ENCODE assay signal across 26 mouse cellular contexts in genomic region chr4:150775281-150775680, GRCm38 (mm10).
DNase-seq lines count a peak whose midpoint lies in the region; ATAC-seq lines count a peak whose summit lies in the region.
"Had no signal": no experiment of that assay in that cellular context is flagged by ENCODE, and none has a peak within 500 bp of the region (broad histone marks: within the 10 kb centered on the region; RNA-seq: fewer than 3 reads in every experiment).

No protein-coding gene starts in this region.

- H3K4me3 ChIP-seq in heart, embryonic 12.5 days: no peak overlapping the region
- no peak overlapping the region for H3K4me3 ChIP-seq in kidney, embryonic 15.5 days (replicated peaks)
- no peak overlapping the region for H3K4me3 ChIP-seq in embryonic facial prominence, embryonic 14.5 days (ENCODE audit: low read depth, low read length)
- no peak overlapping the region for H3K4me3 ChIP-seq in limb, embryonic 15.5 days
- H3K4me3 ChIP-seq: erythroblast, embryonic 14.5 days; hindbrain, embryonic 10.5 days; left cerebral cortex, adult 2 months; midbrain, embryonic 13.5 days had no signal

- H3K36me3 ChIP-seq in heart, embryonic 12.5 days: no peaks in the 10 kb centered on the region
- no peaks in the 10 kb centered on the region for H3K36me3 ChIP-seq in kidney, embryonic 15.5 days
- H3K36me3 ChIP-seq in embryonic facial prominence, embryonic 14.5 days (ENCODE audit: control insufficient read depth, insufficient read depth, low read length): no peaks in the 10 kb centered on the region
- no peaks in the 10 kb centered on the region for H3K36me3 ChIP-seq in limb, embryonic 15.5 days
- H3K36me3 ChIP-seq: hindbrain, embryonic 10.5 days; midbrain, embryonic 13.5 days had no signal

- peak; percentile 93 for DNase-seq in heart, adult 11 months
- DNase-seq in kidney, postnatal 10 days: no peak
- no peak for DNase-seq in embryonic facial prominence, embryonic 14.5 days (ENCODE audit: low spot score)
- DNase-seq in cerebellum, adult 11 months: no peak
- DNase-seq: adrenal gland, postnatal 10 days; cerebellum, adult 18-20 months; cerebellum, postnatal 10 days; heart, postnatal 10 days; kidney, adult 8-10 months; liver; lung, adult 2 months; lung, postnatal 10 days; right cerebral cortex, postnatal 14 days had no signal

- ATAC-seq in heart, embryonic 12.5 days (ENCODE audit: insufficient number of reproducible peaks, low FRiP score): no peak
- no peak for ATAC-seq in kidney, embryonic 15.5 days (replicated peaks; ENCODE audit: low FRiP score)
- ATAC-seq in embryonic facial prominence, embryonic 14.5 days (ENCODE audit: low read depth): no peak
- no peak for ATAC-seq in limb, embryonic 15.5 days (ENCODE audit: insufficient number of reproducible peaks, low FRiP score, low TSS enrichment, low read depth)
- ATAC-seq: forebrain, embryonic 16.5 days; hindbrain, embryonic 16.5 days; midbrain, embryonic 13.5 days; Patski had no signal

- 88% methylated on average over 8 of the region's 8 CpGs for WGBS in heart, embryonic 12.5 days
- 88% methylated on average over 8 of the region's 8 CpGs for WGBS in kidney, embryonic 15.5 days
- 87% methylated on average over 8 of the region's 8 CpGs for WGBS in embryonic facial prominence, embryonic 14.5 days
- 65% methylated on average over 8 of the region's 8 CpGs for WGBS in limb, embryonic 15.5 days

- peaks cover 15% of the 10 kb centered on the region for H3K4me1 ChIP-seq in heart, embryonic 12.5 days (replicated peaks)
- peaks cover 36% of the 10 kb centered on the region for H3K4me1 ChIP-seq in kidney, embryonic 15.5 days
- peaks cover 25% of the 10 kb centered on the region for H3K4me1 ChIP-seq in embryonic facial prominence, embryonic 14.5 days (ENCODE audit: control insufficient read depth, insufficient read depth, low read length)
- H3K4me1 ChIP-seq in limb, embryonic 15.5 days: peaks cover 34% of the 10 kb centered on the region
- H3K4me1 ChIP-seq: midbrain, embryonic 13.5 days had no signal

- H3K4me2 ChIP-seq in heart, embryonic 12.5 days: no peak overlapping the region
- no peak overlapping the region for H3K4me2 ChIP-seq in kidney, embryonic 15.5 days
- no peak overlapping the region for H3K4me2 ChIP-seq in embryonic facial prominence, embryonic 14.5 days (ENCODE audit: low read depth, low read length)
- no peak overlapping the region; the same call in 1 of the 2 replicates for H3K4me2 ChIP-seq in limb, embryonic 15.5 days
- H3K4me2 ChIP-seq: heart, embryonic 11.5 days; midbrain, embryonic 13.5 days had no signal

- no peak overlapping the region for H3K9ac ChIP-seq in heart, embryonic 12.5 days
- H3K9ac ChIP-seq in kidney, embryonic 15.5 days: no peak overlapping the region
- H3K9ac ChIP-seq in embryonic facial prominence, embryonic 14.5 days (ENCODE audit: low read depth, low read length): no peak overlapping the region
- no peak overlapping the region for H3K9ac ChIP-seq in limb, embryonic 15.5 days
- H3K9ac ChIP-seq: liver, embryonic 14.5 days; midbrain, embryonic 13.5 days had no signal

- no peaks in the 10 kb centered on the region for H3K27me3 ChIP-seq in heart, embryonic 12.5 days (replicated peaks)
- no peaks in the 10 kb centered on the region for H3K27me3 ChIP-seq in kidney, embryonic 15.5 days
- H3K27me3 ChIP-seq in embryonic facial prominence, embryonic 14.5 days (replicated peaks; ENCODE audit: control insufficient read depth, insufficient read depth, low read length): no peaks in the 10 kb centered on the region
- no peaks in the 10 kb centered on the region for H3K27me3 ChIP-seq in limb, embryonic 15.5 days
- H3K27me3 ChIP-seq: midbrain, embryonic 13.5 days; Patski had no signal

- H3K27ac ChIP-seq in heart, embryonic 12.5 days (ENCODE audit: poor library complexity, severe bottlenecking): no peak overlapping the region
- H3K27ac ChIP-seq in kidney, embryonic 15.5 days: peak overlapping the region; percentile 54; the same call in 1 of the 2 replicates
- peak overlapping the region; percentile 72 for H3K27ac ChIP-seq in embryonic facial prominence, embryonic 14.5 days (replicated peaks; ENCODE audit: low read depth, low read length)
- H3K27ac ChIP-seq in limb, embryonic 15.5 days: peak overlapping the region; percentile 61
- H3K27ac ChIP-seq: hindbrain, embryonic 10.5 days; left cerebral cortex, adult 2 months; liver, embryonic 14.5 days; macrophage; midbrain, embryonic 13.5 days had no signal

- H3K9me3 ChIP-seq in heart, embryonic 12.5 days (replicated peaks): peaks cover 21% of the 10 kb centered on the region
- peaks cover 7% of the 10 kb centered on the region; the same call in 1 of the 2 replicates for H3K9me3 ChIP-seq in kidney, embryonic 15.5 days (replicated peaks)
- peaks cover 21% of the 10 kb centered on the region for H3K9me3 ChIP-seq in embryonic facial prominence, embryonic 14.5 days (ENCODE audit: control insufficient read depth, low read length)
- H3K9me3 ChIP-seq in limb, embryonic 15.5 days: 0 out of 2 replicates have a peak, but pooled peaks cover 4% of the 10 kb centered on the region
